Mouse (Mus musculus) cerebellum, adult 8-10 months (tissue): ENCODE results near the gene Baiap2l1.
"Not testable (repeated sequence)": the region's sequence is repeated elsewhere in the genome, so short reads cannot be mapped to it uniquely, and the experiment has no call there.

ENCODE experiments used
- DNase-seq: peaks from one replicate; pipeline ENCODE4 v3.0.0; 2022

The Baiap2l1 gene

DNA sequence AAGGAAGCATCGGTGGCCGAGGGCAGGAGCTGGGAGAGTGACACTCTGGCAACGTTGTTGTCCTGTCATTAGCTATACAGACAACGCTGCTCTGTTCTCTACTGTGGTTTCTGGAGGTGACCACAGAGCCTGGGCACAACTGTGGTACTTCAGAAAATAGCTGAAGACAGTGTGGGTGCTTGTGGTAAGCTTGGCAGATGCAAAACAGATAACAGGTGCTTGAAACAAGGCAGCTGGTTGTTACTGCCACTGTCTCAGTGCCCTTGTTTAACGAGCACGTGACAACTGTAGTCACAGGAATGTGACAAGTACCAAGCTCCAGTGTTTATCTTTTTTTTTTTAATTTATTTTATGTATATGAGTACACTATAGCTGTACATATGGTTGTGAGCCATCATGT is 13.3 kb downstream of the Baiap2l1 start:
- no peak for DNase-seq

DNA sequence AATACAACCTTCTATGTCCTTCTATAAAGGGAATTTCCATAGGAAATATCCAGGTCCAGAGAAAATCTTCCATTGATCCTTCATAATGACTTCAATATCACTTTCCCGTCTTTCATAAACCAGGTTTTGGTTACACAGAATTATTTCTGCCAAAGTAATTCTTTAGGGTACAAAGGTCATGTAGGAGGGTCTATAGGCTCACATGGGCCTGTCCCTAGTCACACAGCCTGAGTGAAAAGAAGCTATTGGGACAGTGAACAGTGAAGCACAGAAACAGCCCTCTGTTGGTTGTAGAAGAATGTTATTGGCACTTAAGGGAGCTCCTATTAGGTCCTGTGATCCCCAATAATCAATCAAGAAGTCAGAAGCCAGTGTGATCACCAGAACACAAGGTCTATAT is 16.8 kb downstream of the Baiap2l1 start:
- no peak for DNase-seq

GRCm38 (mm10) chr5:144338787-144339186 is 19.1 kb downstream of the Baiap2l1 start:
- DNase-seq, result no peak

DNA sequence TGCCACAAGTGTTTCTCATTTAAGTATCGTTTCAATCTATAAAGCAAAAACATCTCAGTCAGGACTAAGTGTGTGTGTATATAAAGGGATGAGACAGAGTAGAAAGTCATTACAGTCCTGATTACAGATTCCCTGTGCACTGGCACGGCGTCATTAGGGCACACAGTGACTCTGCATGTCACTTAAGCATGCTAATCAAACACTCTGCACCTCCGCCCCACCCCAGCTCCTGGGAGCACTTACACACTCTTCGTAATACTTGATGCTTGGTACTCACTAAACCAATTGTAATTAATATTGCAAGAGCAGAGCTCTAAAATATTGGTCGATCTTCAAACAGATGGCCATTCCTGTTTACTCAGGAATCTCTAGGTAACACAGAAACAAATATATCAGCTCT is 22.6 kb downstream of the Baiap2l1 start:
- DNase-seq, result not testable (repeated sequence)

DNA sequence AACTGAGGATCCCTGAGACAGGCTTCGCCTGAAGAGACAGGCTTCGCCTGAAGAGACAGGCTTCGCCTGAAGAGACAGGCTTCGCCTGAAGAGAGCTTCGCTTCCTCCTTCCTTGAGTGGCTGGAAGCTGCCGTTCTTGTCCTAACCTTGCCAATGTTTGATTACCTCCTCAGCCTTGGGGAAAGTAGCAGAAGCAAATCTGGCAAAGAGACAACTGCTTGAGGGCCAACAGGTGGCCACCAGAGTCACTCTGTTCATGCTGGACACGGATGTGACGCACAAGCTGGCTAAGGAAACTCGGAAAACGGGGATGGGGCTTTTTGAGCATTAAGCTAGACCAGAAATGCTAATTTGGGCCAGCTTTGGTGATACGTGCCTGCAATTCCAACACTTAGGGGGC is 23.9 kb downstream of the Baiap2l1 start:
- DNase-seq, result no peak

- no peak for DNase-seq
Measured at GRCm38 (mm10) chr5:144322717-144323116, 35.2 kb downstream of the Baiap2l1 start.

DNA sequence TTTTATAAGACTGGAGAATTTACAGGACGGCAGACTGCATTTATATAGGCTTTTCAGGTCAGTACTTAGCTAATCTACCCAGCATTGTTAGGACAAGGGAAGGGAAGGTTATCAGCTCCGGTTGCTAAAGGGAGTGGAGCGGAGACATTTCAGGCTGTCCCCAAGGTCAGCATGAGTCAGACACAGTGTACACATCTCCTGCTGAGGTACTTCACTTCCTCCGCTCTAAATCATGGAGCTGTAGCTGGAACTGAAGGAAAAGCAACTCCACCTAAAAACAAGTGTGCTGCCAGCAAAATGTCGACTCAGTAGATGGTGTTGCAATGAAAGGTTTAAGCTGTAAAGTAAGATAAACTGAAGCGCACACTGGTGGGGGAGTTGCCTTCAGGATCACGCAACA is 36.2 kb downstream of the Baiap2l1 start:
- DNase-seq, result no peak

DNA sequence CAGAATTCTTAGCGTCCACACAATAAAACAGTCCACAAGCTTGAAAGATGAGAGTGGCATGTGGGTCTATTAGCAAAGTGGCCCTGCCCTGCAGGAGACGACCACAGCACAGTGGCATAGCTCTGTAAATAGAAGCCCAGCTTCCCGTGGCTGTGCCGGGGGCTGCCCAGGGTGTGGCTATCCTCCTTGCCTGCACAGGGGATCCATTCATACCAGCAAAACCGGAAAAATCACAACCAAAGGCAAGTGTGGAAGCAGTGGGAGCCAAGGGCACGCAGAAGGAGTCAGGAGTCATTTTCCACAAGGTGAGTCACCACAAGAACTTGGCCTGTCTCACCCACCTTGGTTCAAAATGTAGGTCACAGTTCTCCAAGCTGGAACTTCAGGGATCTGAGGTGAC is 39.6 kb downstream of the Baiap2l1 start:
- DNase-seq, result peak; percentile 4

GRCm38 (mm10) chr5:144317426-144317825 is 40.5 kb downstream of the Baiap2l1 start:
- no peak for DNase-seq

DNA sequence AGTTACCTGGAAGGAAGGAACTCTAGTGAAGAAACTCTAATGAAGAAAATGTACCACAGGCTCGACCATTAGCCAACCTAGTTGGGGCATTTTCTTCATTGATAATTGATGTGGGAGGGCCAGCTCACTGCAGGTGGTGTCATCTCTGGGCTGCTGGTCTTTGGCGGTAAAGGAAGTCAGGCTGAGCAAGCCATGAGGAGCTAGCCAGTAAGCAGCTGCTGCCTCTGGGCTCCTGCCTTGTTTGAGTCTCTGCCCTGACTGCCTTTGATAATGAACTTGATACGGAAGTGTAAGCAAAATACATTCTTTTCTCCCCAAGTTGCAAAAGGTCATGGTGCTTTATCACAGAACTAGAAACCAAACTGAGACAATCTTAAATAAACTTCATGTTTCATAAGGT is 41.5 kb downstream of the Baiap2l1 start:
- DNase-seq, result no peak

- no peak for DNase-seq
Measured at GRCm38 (mm10) chr5:144314731-144315494, 43.0 kb downstream of the Baiap2l1 start.

- DNase-seq, result no peak
Measured at GRCm38 (mm10) chr5:144313335-144313734, 44.6 kb downstream of the Baiap2l1 start.

DNA sequence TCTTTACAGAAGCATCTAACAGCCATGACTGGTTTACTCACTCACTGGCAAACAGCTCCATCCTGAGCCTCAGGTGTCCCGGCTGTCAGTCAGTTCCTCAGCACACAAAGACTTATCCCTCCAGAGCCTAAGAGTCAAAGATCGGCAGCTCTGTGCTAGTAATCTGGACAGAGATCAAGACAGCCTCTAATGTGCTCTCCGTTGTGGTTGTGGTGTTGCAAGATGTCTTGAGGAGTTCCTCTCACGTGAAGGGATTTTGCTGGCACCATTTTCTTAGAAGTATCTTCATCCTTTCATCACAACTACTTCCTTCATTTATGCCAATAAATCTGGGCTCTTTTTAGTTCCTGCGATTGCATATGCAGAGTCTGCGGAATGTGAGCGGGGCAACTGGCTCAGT is 45.7 kb downstream of the Baiap2l1 start:
- no peak for DNase-seq

GRCm38 (mm10) chr5:144308929-144309328 is 49.0 kb downstream of the Baiap2l1 start:
- no peak for DNase-seq

DNA sequence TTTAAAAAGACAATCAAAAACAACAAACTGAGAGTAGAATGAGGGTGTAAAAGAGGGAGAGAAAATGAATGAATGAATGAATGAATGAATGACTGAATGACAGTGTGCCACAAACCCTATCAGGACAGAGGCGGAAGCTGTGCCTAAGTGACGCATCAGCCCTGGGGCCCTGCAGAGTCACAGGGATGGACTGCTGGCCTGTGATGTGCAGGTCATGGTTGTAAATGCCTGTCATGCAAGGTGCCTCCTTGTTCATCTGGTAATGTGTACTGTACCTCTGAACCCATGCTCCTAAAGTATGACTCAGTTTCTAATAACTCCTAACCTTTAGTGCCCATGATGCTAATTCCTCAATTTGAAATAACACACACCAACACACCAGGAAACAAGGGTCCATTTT is 54.8 kb downstream of the Baiap2l1 start:
- no peak for DNase-seq

- DNase-seq, result no peak
Measured at GRCm38 (mm10) chr5:144296090-144296604, 61.8 kb downstream of the Baiap2l1 start.

- no peak for DNase-seq
Measured at GRCm38 (mm10) chr5:144295357-144295756, 62.6 kb downstream of the Baiap2l1 start.

- DNase-seq, result no peak
Measured at GRCm38 (mm10) chr5:144294908-144295307, 63.0 kb downstream of the Baiap2l1 start.

GRCm38 (mm10) chr5:144289769-144290440 is 68.0 kb downstream of the Baiap2l1 start:
- no peak for DNase-seq

DNA sequence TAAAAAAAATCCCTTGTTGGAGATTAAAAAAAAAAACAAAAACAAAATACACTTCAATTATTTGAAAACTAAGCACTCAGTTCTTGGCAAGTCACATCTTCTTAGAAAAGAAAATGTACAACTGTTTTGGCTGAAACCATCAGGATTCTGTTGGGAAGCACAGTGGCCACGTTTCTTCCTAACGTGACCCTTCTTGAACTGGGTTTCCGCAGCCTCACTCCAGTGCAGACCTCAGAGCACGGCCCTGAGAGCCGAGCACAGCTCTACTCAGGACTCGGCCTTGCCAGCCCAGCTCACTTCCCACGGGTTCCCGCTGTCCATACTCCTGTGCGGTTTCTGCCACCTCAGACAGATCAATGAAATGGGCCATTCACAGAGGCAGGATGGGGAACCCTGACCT is 69.5 kb downstream of the Baiap2l1 start:
- no peak for DNase-seq

DNA sequence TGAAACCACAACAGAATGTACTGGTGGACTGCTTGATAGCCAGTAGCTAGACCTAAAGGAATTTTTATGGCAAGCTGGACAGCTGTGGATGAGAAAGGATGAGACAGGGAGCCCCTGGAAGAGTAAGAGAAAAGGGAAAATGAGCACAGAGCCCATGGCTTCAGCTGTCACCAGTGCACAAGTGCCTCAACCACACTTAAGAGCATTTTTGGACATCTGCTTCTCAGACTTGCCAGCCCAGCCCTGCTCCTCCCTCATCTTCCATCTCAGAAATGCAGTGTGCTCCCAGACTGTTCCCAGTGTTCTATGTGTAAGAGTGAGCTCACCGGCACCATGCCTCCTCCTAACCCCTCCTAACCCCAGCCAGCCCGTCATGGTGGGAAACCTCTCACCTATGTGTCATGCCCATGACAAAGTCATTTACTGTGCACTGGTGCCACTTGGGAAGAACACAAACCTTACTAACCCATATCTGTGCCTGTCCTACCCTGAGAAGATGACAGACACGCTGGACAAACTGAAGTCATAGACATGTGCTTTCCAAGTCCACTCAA is 70.6 kb downstream of the Baiap2l1 start:
- no peak for DNase-seq

GRCm38 (mm10) chr5:144286591-144287266 is 71.2 kb downstream of the Baiap2l1 start:
- DNase-seq, result no peak

DNA sequence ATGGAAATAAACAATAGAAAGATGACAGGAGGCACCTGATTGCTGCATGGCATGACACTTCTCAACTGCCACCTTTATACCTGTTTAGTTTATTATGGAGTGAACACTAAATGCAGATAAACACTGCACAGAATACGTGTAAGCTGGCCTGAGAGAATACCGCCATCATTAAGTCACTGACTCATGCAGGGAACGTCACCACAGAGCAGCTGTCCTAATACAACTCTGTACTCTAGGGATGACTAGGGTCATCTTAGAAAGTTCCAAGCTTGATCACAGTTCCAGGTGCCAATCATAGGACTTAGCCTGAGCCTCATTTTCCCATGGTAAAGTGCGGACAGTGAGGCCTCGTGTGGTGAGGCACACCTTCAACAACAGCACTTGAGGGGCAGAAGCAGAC is 73.3 kb downstream of the Baiap2l1 start:
- no peak for DNase-seq
